Mouse (Mus musculus) CH12F3 (cell line): ENCODE data around the gene Ptprt.

ENCODE experiments used
- in situ Hi-C: fragments of 300-500 bp; cut with MboI; formaldehyde crosslinking; loops from 2 replicates; pipeline ENCODE4 v1.14.3; 2020; ENCODE audit warnings: low sequenced_read_pairs

Gene Ptprt

GRCm38 (mm10) chr2:162413073-162413812, 247.7 kb downstream of the Ptprt start:
- in situ Hi-C loops: no loop called here

- in situ Hi-C loops: no loop called here
Measured at GRCm38 (mm10) chr2:162411014-162411413, 249.9 kb downstream of the Ptprt start.

GRCm38 (mm10) chr2:162409245-162409644, 251.7 kb downstream of the Ptprt start:
- in situ Hi-C loops: no loop called here

- in situ Hi-C loops: no loop called here
Measured at GRCm38 (mm10) chr2:162401316-162402100, 259.4 kb downstream of the Ptprt start.

GRCm38 (mm10) chr2:162394601-162395000, 266.3 kb downstream of the Ptprt start:
- in situ Hi-C loops: no loop called here

- in situ Hi-C loops: no loop called here
Measured at GRCm38 (mm10) chr2:162391834-162392233, 269.1 kb downstream of the Ptprt start.

GRCm38 (mm10) chr2:162377309-162377708, 283.6 kb downstream of the Ptprt start:
- in situ Hi-C loops: no loop called here

- in situ Hi-C loops: no loop called here
Measured at GRCm38 (mm10) chr2:162349047-162349446, 311.9 kb downstream of the Ptprt start.

GRCm38 (mm10) chr2:162341846-162342245, 319.1 kb downstream of the Ptprt start:
- in situ Hi-C loops: no loop called here

- in situ Hi-C loops: no loop called here
Measured at GRCm38 (mm10) chr2:162340231-162340630, 320.7 kb downstream of the Ptprt start.

GRCm38 (mm10) chr2:162332066-162332683, 328.8 kb downstream of the Ptprt start:
- in situ Hi-C loops: no loop called here

- in situ Hi-C loops: no loop called here
Measured at GRCm38 (mm10) chr2:162329430-162329829, 331.5 kb downstream of the Ptprt start.

- in situ Hi-C loops: no loop called here
Measured at GRCm38 (mm10) chr2:162322411-162322810, 338.5 kb downstream of the Ptprt start.

GRCm38 (mm10) chr2:162307996-162308395, 353.0 kb downstream of the Ptprt start:
- in situ Hi-C loops: no loop called here

- in situ Hi-C loops: no loop called here
Measured at GRCm38 (mm10) chr2:162294070-162294469, 366.9 kb downstream of the Ptprt start.

- in situ Hi-C loops: no loop called here
Measured at GRCm38 (mm10) chr2:162282606-162283005, 378.3 kb downstream of the Ptprt start.

- in situ Hi-C loops: no loop called here
Measured at GRCm38 (mm10) chr2:162282121-162282520, 378.8 kb downstream of the Ptprt start.

- in situ Hi-C loops: no loop called here
Measured at GRCm38 (mm10) chr2:162273826-162274225, 387.1 kb downstream of the Ptprt start.

GRCm38 (mm10) chr2:162251272-162251671, 409.7 kb downstream of the Ptprt start:
- in situ Hi-C loops: no loop called here

GRCm38 (mm10) chr2:162248296-162248695, 412.7 kb downstream of the Ptprt start:
- in situ Hi-C loops: no loop called here

GRCm38 (mm10) chr2:162222476-162222875, 438.5 kb downstream of the Ptprt start:
- in situ Hi-C loops: no loop called here

GRCm38 (mm10) chr2:162220586-162220985, 440.4 kb downstream of the Ptprt start:
- in situ Hi-C loops: no loop called here
